Mouse (Mus musculus): ENCODE results near the gene G3bp1. TPM values are rescaled to one million over a fixed set of nuclear protein-coding genes. Genes with fewer than 3 reads are reported as not detected.

The G3bp1 gene
- polyA plus RNA-seq (2017; shearing (Covaris generic)), result 10 to 100 TPM; 63.4 to 72.4 (median 65.1) TPM

- ATAC-seq, result peak; percentile 91
These were observed at the start of gene G3bp1 for GRCm38 (mm10) chr11:55469048-55469843. G3bp1 (plus strand) TSS chr11:55469685.

GRCm38 (mm10) chr11:55422978-55423377, 46.5 kb upstream of the G3bp1 start, which contains the start of gene Sparc:
Sparc (minus strand) TSS chr11:55423183.
- no peak for ATAC-seq

- no peak for ATAC-seq
These were observed 45.7 kb upstream of the G3bp1 start for GRCm38 (mm10) chr11:55423756-55424155.

- ATAC-seq, result no peak
These were observed 44.6 kb upstream of the G3bp1 start for GRCm38 (mm10) chr11:55424746-55425360.

- ATAC-seq, result no peak
These were observed 41.1 kb upstream of the G3bp1 start for GRCm38 (mm10) chr11:55428186-55429012.

GRCm38 (mm10) chr11:55429973-55430372, 39.5 kb upstream of the G3bp1 start:
- ATAC-seq, result no peak

- ATAC-seq, result no peak
These were observed 36.5 kb upstream of the G3bp1 start for GRCm38 (mm10) chr11:55432981-55433380.

GRCm38 (mm10) chr11:55436089-55436488, 33.4 kb upstream of the G3bp1 start:
- no peak for ATAC-seq

GRCm38 (mm10) chr11:55438031-55438430, 31.5 kb upstream of the G3bp1 start:
- ATAC-seq, result no peak

GRCm38 (mm10) chr11:55439718-55440117, 29.8 kb upstream of the G3bp1 start:
- ATAC-seq, result no peak

GRCm38 (mm10) chr11:55444772-55445171, 24.7 kb upstream of the G3bp1 start:
- ATAC-seq, result no peak

- ATAC-seq, result peak; percentile 35
These were observed 22.9 kb upstream of the G3bp1 start for GRCm38 (mm10) chr11:55446579-55446978.

- ATAC-seq, result no peak
These were observed 20.0 kb upstream of the G3bp1 start for GRCm38 (mm10) chr11:55449531-55449930.

- no peak for ATAC-seq
These were observed 19.2 kb upstream of the G3bp1 start for GRCm38 (mm10) chr11:55450311-55450710.

GRCm38 (mm10) chr11:55453640-55454039, 15.8 kb upstream of the G3bp1 start:
- ATAC-seq, result no peak

GRCm38 (mm10) chr11:55455166-55455565, 14.3 kb upstream of the G3bp1 start:
- no peak for ATAC-seq

- no peak for ATAC-seq
These were observed 11.0 kb upstream of the G3bp1 start for GRCm38 (mm10) chr11:55458501-55458900.

GRCm38 (mm10) chr11:55459850-55460558, 9.5 kb upstream of the G3bp1 start:
- ATAC-seq, result no peak

- peak; percentile 23 for ATAC-seq
These were observed 8.9 kb upstream of the G3bp1 start for GRCm38 (mm10) chr11:55460559-55461018.

- ATAC-seq, result peak; percentile 96
These were observed 8.4 kb upstream of the G3bp1 start, which contains the start of gene Atox1 for GRCm38 (mm10) chr11:55461019-55461645. Atox1 (minus strand) TSS chr11:55461239.

- ATAC-seq, result no peak
These were observed 7.3 kb upstream of the G3bp1 start for GRCm38 (mm10) chr11:55462149-55462548.

GRCm38 (mm10) chr11:55464707-55465106, 4.8 kb upstream of the G3bp1 start:
- ATAC-seq, result no peak

Data from inflammation-experienced regulatory T-cells, adult 6 months (primary cell).